Mouse (Mus musculus) small intestine, adult 2 months (tissue): ENCODE measurements around the gene Asic1. TPM values are rescaled to one million over a fixed set of nuclear protein-coding genes. Genes with fewer than 3 reads are reported as not detected.

ENCODE experiments used
- H3K27ac ChIP-seq: fragments of 200-500 bp; 2 replicates; pipeline ENCODE4 v1.5.1; 2012; ENCODE audit warnings: low read depth, low read length, control low read depth, inconsistent platforms; ENCODE audit not compliant: insufficient read depth
- H3K27me3 ChIP-seq: fragments of 200-500 bp; 2 replicates; pipeline ENCODE4 v1.6.1; 2012; ENCODE audit warnings: mild to moderate bottlenecking, moderate library complexity, low read length, inconsistent platforms; ENCODE audit not compliant: control insufficient read depth, insufficient read depth
- H3K36me3 ChIP-seq: fragments of 200-500 bp; 2 replicates; pipeline ENCODE4 v1.6.1; 2012; ENCODE audit warnings: mild to moderate bottlenecking, low read length, control low read depth, inconsistent platforms; ENCODE audit not compliant: control insufficient read depth, insufficient read depth
- H3K4me1 ChIP-seq: fragments of 200-500 bp; 2 replicates; pipeline ENCODE4 v1.6.1; 2012; ENCODE audit warnings: low read length, inconsistent platforms, mixed read lengths; ENCODE audit not compliant: control insufficient read depth, insufficient read depth, insufficient read length
- H3K4me3 ChIP-seq: fragments of 200-500 bp; 2 replicates; pipeline ENCODE4 v1.5.1; 2012; ENCODE audit warnings: low read depth, mild to moderate bottlenecking, control low read depth, inconsistent platforms, low read length, moderate library complexity
- CTCF ChIP-seq: fragments of 200-500 bp; IDR thresholded peaks from 2 replicates; pipeline ENCODE4 v1.5.1; 2012; ENCODE audit warnings: low read depth, mild to moderate bottlenecking, control low read depth, inconsistent platforms, low read length, moderate library complexity, mixed read lengths; ENCODE audit not compliant: insufficient replicate concordance, insufficient read length; ENCODE audit errors: extremely low read depth
- POLR2A ChIP-seq: fragments of 200-500 bp; IDR thresholded peaks from 2 replicates; pipeline ENCODE4 v1.6.1; 2012; ENCODE audit warnings: low read depth, mild to moderate bottlenecking, control low read depth, inconsistent platforms, low read length, moderate library complexity
- WGBS: fragments of 180-500 bp; shearing (Covaris S2); methylation state at CpG from one replicate; pipeline ENCODE4 v1.1.7; 2018; 5-methylcytosine and 5-hydroxymethylcytosine counted together
- polyA plus RNA-seq: library from polyadenylated mRNA; depleted of rRNA; stranded (reverse); fragments of >200 nt; gene quantifications from 2 replicates; pipeline ENCODE4 v1.2.3, GENCODE M21; 2012; rRNA removed

The Asic1 gene
- 0.30 and 0.70 TPM in 2 replicates for polyA plus RNA-seq

GRCm38 (mm10) chr15:99670154-99670821 lies at the start of gene Asic1:
Gene Asic1 (plus strand): TSS chr15:99670368.
- 1% methylated on average over 74 of the region's 74 CpGs for WGBS
- TF ChIP-seq CTCF, result no peak
- TF ChIP-seq POLR2A, result no peak
- Histone ChIP-seq H3K27ac (no peak within 1 kb of the TSS), H3K4me1 (no peaks in the 10 kb centered on the region), H3K27me3 (peaks cover 28% of the 10 kb centered on the region), H3K4me3 (peak within 1 kb of the TSS; percentile 46), H3K36me3 (no peaks in the 10 kb centered on the region)

- Histone ChIP-seq H3K4me3 (no peak overlapping the region), H3K4me1 (no peaks in the 10 kb centered on the region; the same call in 1 of the 2 replicates), H3K27ac (no peak overlapping the region), H3K27me3 (no peaks in the 10 kb centered on the region), H3K36me3 (peaks cover 24% of the 10 kb centered on the region)
- WGBS, result 94% methylated on average over 11 of the region's 11 CpGs
- TF ChIP-seq CTCF (no peak), POLR2A (no peak)
Observed at GRCm38 (mm10) chr15:99622063-99622462, 48.1 kb upstream of the Asic1 start.

GRCm38 (mm10) chr15:99631618-99632017 lies 38.5 kb upstream of the Asic1 start:
- no peaks in the 10 kb centered on the region for H3K27me3 ChIP-seq
- H3K36me3 ChIP-seq, result peaks cover 41% of the 10 kb centered on the region
- no peak overlapping the region for H3K4me3 ChIP-seq
- TF ChIP-seq POLR2A (no peak), CTCF (no peak)
- no peak overlapping the region for H3K27ac ChIP-seq
- H3K4me1 ChIP-seq, result no peaks in the 10 kb centered on the region

GRCm38 (mm10) chr15:99634702-99635101 lies 35.5 kb upstream of the Asic1 start:
- no peaks in the 10 kb centered on the region for H3K4me1 ChIP-seq
- H3K4me3 ChIP-seq, result no peak overlapping the region
- no peaks in the 10 kb centered on the region for H3K27me3 ChIP-seq
- WGBS, result 89% methylated on average over 7 of the region's 7 CpGs
- H3K36me3 ChIP-seq, result peaks cover 45% of the 10 kb centered on the region
- TF ChIP-seq POLR2A (no peak), CTCF (no peak)
- no peak overlapping the region for H3K27ac ChIP-seq

GRCm38 (mm10) chr15:99637405-99638123 lies 32.6 kb upstream of the Asic1 start:
- Histone ChIP-seq H3K27me3 (no peaks in the 10 kb centered on the region), H3K36me3 (peaks cover 26% of the 10 kb centered on the region), H3K4me1 (no peaks in the 10 kb centered on the region), H3K4me3 (no peak overlapping the region), H3K27ac (no peak overlapping the region)
- WGBS, result 94% methylated on average over 12 of the region's 12 CpGs
- TF ChIP-seq CTCF (no peak), POLR2A (no peak)

GRCm38 (mm10) chr15:99638124-99638485 lies 32.1 kb upstream of the Asic1 start:
- H3K27ac ChIP-seq, result no peak overlapping the region
- H3K36me3 ChIP-seq, result peaks cover 24% of the 10 kb centered on the region
- TF ChIP-seq CTCF (no peak), POLR2A (no peak)
- no peaks in the 10 kb centered on the region for H3K4me1 ChIP-seq
- H3K27me3 ChIP-seq, result no peaks in the 10 kb centered on the region
- no peak overlapping the region for H3K4me3 ChIP-seq
- 90% methylated on average over 5 of the region's 5 CpGs for WGBS

GRCm38 (mm10) chr15:99642622-99643021 lies 27.5 kb upstream of the Asic1 start:
- Histone ChIP-seq H3K4me3 (no peak overlapping the region), H3K27me3 (no peaks in the 10 kb centered on the region), H3K4me1 (no peaks in the 10 kb centered on the region), H3K27ac (no peak overlapping the region), H3K36me3 (peaks cover 6% of the 10 kb centered on the region)
- WGBS, result 78% methylated on average over 6 of the region's 6 CpGs
- TF ChIP-seq POLR2A (no peak), CTCF (no peak)
